Mouse (Mus musculus) erythroblast, embryonic 14.5 days (primary cell): Measurements from ENCODE around the gene Otop2. TPM values are rescaled to one million over a fixed set of nuclear protein-coding genes. Genes with fewer than 3 reads are reported as not detected.

ENCODE experiments used
- H3K27me3 ChIP-seq: 2 replicates; pipeline ENCODE4 v1.6.1; 2012; ENCODE audit warnings: inconsistent platforms; ENCODE audit not compliant: control insufficient read depth
- H3K36me3 ChIP-seq: 2 replicates; pipeline ENCODE4 v1.6.1; 2012; ENCODE audit warnings: mild to moderate bottlenecking, inconsistent platforms; ENCODE audit not compliant: control insufficient read depth
- H3K4me1 ChIP-seq: 2 replicates; pipeline ENCODE4 v1.6.1; 2012; ENCODE audit warnings: inconsistent platforms; ENCODE audit not compliant: control insufficient read depth
- H3K4me3 ChIP-seq: replicated peaks from 2 replicates; pipeline ENCODE3; 2012; ENCODE audit warnings: moderate library complexity, mild to moderate bottlenecking, inconsistent platforms
- H3K9me3 ChIP-seq: 2 replicates; pipeline ENCODE4 v1.6.1; 2012; ENCODE audit warnings: low read length, inconsistent platforms, mixed read lengths; ENCODE audit not compliant: control insufficient read depth
- GATA1 ChIP-seq: IDR thresholded peaks from 2 replicates; pipeline ENCODE4 v1.6.1; 2012; ENCODE audit warnings: low read length, inconsistent platforms, mixed read lengths
- TAL1 ChIP-seq: IDR thresholded peaks from 3 replicates; pipeline ENCODE4 v1.6.1; 2012; ENCODE audit warnings: low read length, inconsistent platforms, mixed read lengths
- polyA plus RNA-seq: library from polyadenylated mRNA; stranded (reverse); fragments of >175 nt; gene quantifications from 2 replicates; pipeline ENCODE4 v1.2.3, GENCODE M21; 2012

The Otop2 gene
- polyA plus RNA-seq, 1 experiment = not detected

- Histone ChIP-seq H3K9me3 (no peaks in the 10 kb centered on the region), H3K36me3 (no peaks in the 10 kb centered on the region), H3K4me1 (no peaks in the 10 kb centered on the region), H3K4me3 (no peak overlapping the region), H3K27me3 (peaks cover 8% of the 10 kb centered on the region)
- no peak for TF ChIP-seq GATA1
- TF ChIP-seq TAL1 = no peak
These were observed 3.8 kb upstream of the Otop2 start for GRCm38 (mm10) chr11:115303167-115303566.

GRCm38 (mm10) chr11:115308781-115309180 is 1.8 kb downstream of the Otop2 start:
- no peaks in the 10 kb centered on the region for H3K4me1 ChIP-seq
- TF ChIP-seq TAL1 = no peak
- TF ChIP-seq GATA1 = no peak

GRCm38 (mm10) chr11:115314249-115314648 is 7.3 kb downstream of the Otop2 start:
- Histone ChIP-seq H3K36me3 (no peaks in the 10 kb centered on the region), H3K4me1 (no peaks in the 10 kb centered on the region), H3K9me3 (no peaks in the 10 kb centered on the region), H3K4me3 (no peak overlapping the region), H3K27me3 (peaks cover 54% of the 10 kb centered on the region)
- TF ChIP-seq GATA1 (no peak), TAL1 (no peak)

More at GRCm38 (mm10) chr11:115308781-115309180, 1.8 kb downstream of the Otop2 start:
- Histone ChIP-seq H3K27me3 (peaks cover 5% of the 10 kb centered on the region; the same call in 1 of the 2 replicates), H3K9me3 (no peaks in the 10 kb centered on the region), H3K4me3 (no peak overlapping the region), H3K36me3 (no peaks in the 10 kb centered on the region)

- TF ChIP-seq TAL1 = no peak
- no peak for TF ChIP-seq GATA1
- H3K36me3 ChIP-seq = no peaks in the 10 kb centered on the region
- H3K27me3 ChIP-seq = peaks cover 82% of the 10 kb centered on the region
- H3K4me3 ChIP-seq = no peak overlapping the region
- no peaks in the 10 kb centered on the region for H3K9me3 ChIP-seq
- H3K4me1 ChIP-seq = no peaks in the 10 kb centered on the region
These were observed 10.2 kb downstream of the Otop2 start for GRCm38 (mm10) chr11:115317204-115317603.

- Histone ChIP-seq H3K4me1 (no peaks in the 10 kb centered on the region), H3K9me3 (no peaks in the 10 kb centered on the region), H3K36me3 (no peaks in the 10 kb centered on the region), H3K4me3 (no peak overlapping the region), H3K27me3 (peaks cover 92% of the 10 kb centered on the region)
- TF ChIP-seq TAL1 (no peak), GATA1 (no peak)
These were observed 11.5 kb downstream of the Otop2 start for GRCm38 (mm10) chr11:115318245-115319027.

- Histone ChIP-seq H3K4me3 (no peak overlapping the region), H3K36me3 (no peaks in the 10 kb centered on the region), H3K4me1 (no peaks in the 10 kb centered on the region), H3K27me3 (peaks cover 98% of the 10 kb centered on the region), H3K9me3 (no peaks in the 10 kb centered on the region)
- TF ChIP-seq TAL1 (no peak), GATA1 (no peak)
These were observed 12.9 kb downstream of the Otop2 start for GRCm38 (mm10) chr11:115319704-115320383.

GRCm38 (mm10) chr11:115321906-115322693 is 15.1 kb downstream of the Otop2 start, which contains the start of gene Ush1g:
Gene Ush1g (minus strand): TSS chr11:115322041.
- Histone ChIP-seq H3K36me3 (no peaks in the 10 kb centered on the region), H3K27me3 (peaks cover 81% of the 10 kb centered on the region), H3K4me3 (no peak within 1 kb of the TSS), H3K9me3 (no peaks in the 10 kb centered on the region), H3K4me1 (no peaks in the 10 kb centered on the region; the same call in 1 of the 2 replicates)
- TF ChIP-seq GATA1 (no peak), TAL1 (no peak)

- no peaks in the 10 kb centered on the region for H3K36me3 ChIP-seq
- H3K27me3 ChIP-seq = peaks cover 68% of the 10 kb centered on the region
- no peak for TF ChIP-seq GATA1
- no peak for TF ChIP-seq TAL1
- H3K4me1 ChIP-seq = no peaks in the 10 kb centered on the region; the same call in 1 of the 2 replicates
- no peak overlapping the region for H3K4me3 ChIP-seq
- H3K9me3 ChIP-seq = no peaks in the 10 kb centered on the region
These were observed 16.4 kb downstream of the Otop2 start for GRCm38 (mm10) chr11:115323354-115323753.
